In the genomic region with DNA sequence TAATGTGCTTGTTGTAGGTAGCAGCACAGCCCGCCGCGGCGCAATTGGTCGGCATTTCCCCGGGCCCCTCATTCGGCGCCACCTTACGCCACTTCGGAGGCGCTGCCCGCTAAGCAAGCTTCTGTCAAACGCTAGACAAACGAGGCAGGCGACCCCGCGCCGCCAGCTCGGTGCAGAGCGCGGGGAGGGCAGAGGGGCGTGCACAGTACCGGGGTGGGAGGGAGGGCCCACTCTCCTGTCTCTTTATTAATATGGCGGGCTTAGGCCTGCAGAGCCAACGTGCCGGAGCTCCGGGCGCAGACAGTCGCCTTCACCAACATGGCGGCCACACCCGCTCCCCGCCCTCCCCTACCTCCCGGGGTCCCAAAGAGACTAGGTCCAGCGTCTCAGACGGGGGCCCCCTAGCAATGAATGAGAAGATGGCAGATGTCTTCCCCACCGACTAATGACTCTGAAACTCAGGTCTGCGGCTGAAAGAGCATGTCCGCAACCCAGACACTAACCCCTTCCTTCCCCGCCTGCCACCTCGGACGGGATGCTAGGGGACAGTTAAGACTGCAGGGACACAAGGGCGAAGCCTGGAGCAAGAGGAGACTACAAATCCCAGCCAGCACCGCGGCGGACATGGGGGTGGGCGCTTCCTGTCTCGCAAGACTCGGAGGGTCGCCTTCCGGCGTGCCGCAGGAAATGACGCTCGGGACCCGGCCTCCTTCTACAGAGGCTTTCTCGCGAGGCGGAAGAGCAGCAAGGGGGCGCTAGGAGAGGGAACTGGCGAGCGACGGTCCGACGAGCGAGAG, we compare ENCODE assay signal across 8 mouse cellular contexts. TPM values are rescaled to one million over a fixed set of nuclear protein-coding genes. Genes with fewer than 3 reads are reported as not detected.
DNase-seq lines count a peak whose midpoint lies in the region; ATAC-seq and TF ChIP-seq lines count a peak whose summit lies in the region.

A gene (minus strand): TSS at position 223 of the 797 bp plus-strand sequence.
A gene (plus strand): TSS at position 739 of the 797 bp plus-strand sequence.

- peaks cover 24% of the 10 kb centered on the region for H3K36me3 ChIP-seq in C2C12 (ENCODE audit: control insufficient read depth, insufficient read depth)
- H3K36me3 ChIP-seq in erythroblast, embryonic 14.5 days (ENCODE audit: control insufficient read depth): peaks cover 32% of the 10 kb centered on the region
- no peaks in the 10 kb centered on the region for H3K36me3 ChIP-seq in heart, embryonic 11.5 days (ENCODE audit: control insufficient read depth, insufficient read depth, low read length)
- H3K36me3 ChIP-seq in kidney, embryonic 16.5 days (ENCODE audit: insufficient read depth, low read length): 0 out of 2 replicates have a peak, but pooled peaks cover 2% of the 10 kb centered on the region
- peaks cover 5% of the 10 kb centered on the region; the same call in 1 of the 2 replicates for H3K36me3 ChIP-seq in liver, adult 2 months (ENCODE audit: control insufficient read depth, insufficient read depth, low read length)
- H3K36me3 ChIP-seq in myocyte (ENCODE audit: control insufficient read depth, insufficient read depth): peaks cover 21% of the 10 kb centered on the region
- H3K36me3 ChIP-seq in splenic B cell, adult 2 months (ENCODE audit: control insufficient read depth, insufficient read depth, low read length, poor library complexity, severe bottlenecking): no peaks in the 10 kb centered on the region

- H3K27me3 ChIP-seq in C2C12 (ENCODE audit: control insufficient read depth, insufficient read depth, insufficient read length) (no peaks in the 10 kb centered on the region), myocyte (ENCODE audit: control insufficient read depth, insufficient read depth, insufficient read length) (no peaks in the 10 kb centered on the region)
- no peaks in the 10 kb centered on the region for H3K27me3 ChIP-seq in erythroblast, embryonic 14.5 days (ENCODE audit: control insufficient read depth)
- no peaks in the 10 kb centered on the region for H3K27me3 ChIP-seq in heart, embryonic 11.5 days (ENCODE audit: control insufficient read depth, insufficient read depth, low read length)
- H3K27me3 ChIP-seq in kidney, embryonic 16.5 days (ENCODE audit: insufficient read depth, low read length): no peaks in the 10 kb centered on the region
- H3K27me3 ChIP-seq in liver, adult 2 months (ENCODE audit: control insufficient read depth, insufficient read depth, low read length): no peaks in the 10 kb centered on the region
- no peaks in the 10 kb centered on the region for H3K27me3 ChIP-seq in splenic B cell, adult 2 months (ENCODE audit: control insufficient read depth, insufficient read depth, low read length, poor library complexity, severe bottlenecking)

- under 1% methylated on average over 65 of the region's 65 CpGs for WGBS in heart, embryonic 11.5 days (ENCODE audit: insufficient replicate concordance)
- WGBS in kidney, embryonic 16.5 days: under 1% methylated on average over 60 of the region's 65 CpGs
- under 1% methylated on average over 65 of the region's 65 CpGs for WGBS in liver, adult 2 months

- TF ChIP-seq CTCF in C2C12 (IDR thresholded peaks at IDR 0.05; ENCODE audit: control insufficient read depth, insufficient read depth, insufficient read length): peak; percentile 56
- TF ChIP-seq CTCF in brain, embryonic 14.5 days (IDR thresholded peaks at IDR 0.05; ENCODE audit: borderline replicate concordance, extremely low read depth, insufficient read depth, insufficient read length): peak; percentile 53
- TF ChIP-seq CTCF in liver, adult 2 months (IDR thresholded peaks at IDR 0.05; ENCODE audit: low read depth, low read length): peak; percentile 68

- peak within 1 kb of the TSS; percentile 99 for H3K27ac ChIP-seq in heart, embryonic 11.5 days (ENCODE audit: low read depth, low read length)
- peak within 1 kb of the TSS; percentile 98 for H3K27ac ChIP-seq in kidney, embryonic 16.5 days (ENCODE audit: low read length)
- peak within 1 kb of the TSS; percentile 83 for H3K27ac ChIP-seq in liver, adult 2 months (replicated peaks; ENCODE audit: insufficient read depth, low read depth, low read length)

- ATAC-seq in heart, embryonic 11.5 days (replicated peaks; ENCODE audit: insufficient number of reproducible peaks, low FRiP score, low TSS enrichment): peak; percentile 98
- ATAC-seq in kidney, embryonic 16.5 days (ENCODE audit: low FRiP score, low TSS enrichment): peak; percentile 99

- peak; percentile 33; the same call in 1 of the 2 replicates for TF ChIP-seq POLR2A in brain, embryonic 14.5 days (IDR thresholded peaks at IDR 0.05; ENCODE audit: borderline replicate concordance, extremely low read depth, insufficient read depth, insufficient read length, poor library complexity, severe bottlenecking)
- peak; percentile 87 for TF ChIP-seq POLR2A in liver, adult 2 months (IDR thresholded peaks at IDR 0.05; ENCODE audit: extremely low read depth, insufficient read depth, low read length)
- TF ChIP-seq POLR2A in myocyte (IDR thresholded peaks at IDR 0.05; ENCODE audit: insufficient read length, low read depth): peak; percentile 81

- DNase-seq in brain, embryonic 14.5 days (ENCODE audit: low read depth): peak; percentile 100
- DNase-seq in liver, adult 2 months (ENCODE audit: extremely low read depth, low read depth, low spot score): peak; percentile 97
- DNase-seq in splenic B cell, adult 2 months (ENCODE audit: low read depth, low spot score): peak; percentile 99

- peak within 1 kb of the TSS; percentile 83 for H3K4me3 ChIP-seq in C2C12 (ENCODE audit: insufficient read depth, poor library complexity, severe bottlenecking)
- peak within 1 kb of the TSS; percentile 99 for H3K4me3 ChIP-seq in erythroblast, embryonic 14.5 days (replicated peaks)
- H3K4me3 ChIP-seq in heart, embryonic 11.5 days (ENCODE audit: low read depth, low read length): peak within 1 kb of the TSS; percentile 90
- peak within 1 kb of the TSS; percentile 96 for H3K4me3 ChIP-seq in kidney, embryonic 16.5 days (ENCODE audit: low read length)
- peak within 1 kb of the TSS; percentile 87 for H3K4me3 ChIP-seq in liver, adult 2 months (ENCODE audit: insufficient read depth, low read depth, low read length)
- peak within 1 kb of the TSS; percentile 95 for H3K4me3 ChIP-seq in myocyte

- peak within 1 kb of the TSS; percentile 83 for H3K4me2 ChIP-seq in heart, embryonic 11.5 days
- H3K4me2 ChIP-seq in kidney, embryonic 16.5 days (replicated peaks; ENCODE audit: low read depth, low read length): peak within 1 kb of the TSS; percentile 73
- peak within 1 kb of the TSS; percentile 89 for H3K4me2 ChIP-seq in myocyte (ENCODE audit: low read depth)

- peaks cover 47% of the 10 kb centered on the region for H3K4me1 ChIP-seq in erythroblast, embryonic 14.5 days (ENCODE audit: control insufficient read depth)
- H3K4me1 ChIP-seq in heart, embryonic 11.5 days (ENCODE audit: control insufficient read depth, insufficient read depth, low read length): peaks cover 11% of the 10 kb centered on the region
- H3K4me1 ChIP-seq in kidney, embryonic 16.5 days (ENCODE audit: insufficient read depth, low read length): peaks cover 40% of the 10 kb centered on the region
- H3K4me1 ChIP-seq in liver, adult 2 months (ENCODE audit: control insufficient read depth, insufficient read depth, low read length): peaks cover 14% of the 10 kb centered on the region

- H3K79me2 ChIP-seq in C2C12 (ENCODE audit: control insufficient read depth, insufficient read depth): peaks cover 93% of the 10 kb centered on the region
- peaks cover 21% of the 10 kb centered on the region; the same call in 1 of the 2 replicates for H3K79me2 ChIP-seq in liver, adult 2 months (ENCODE audit: control insufficient read depth, insufficient read depth, low read length)
- H3K79me2 ChIP-seq in myocyte (ENCODE audit: control insufficient read depth, insufficient read depth): peaks cover 86% of the 10 kb centered on the region

- H3ac ChIP-seq in C2C12 (ENCODE audit: control insufficient read depth, insufficient read length, low read depth) (peak within 1 kb of the TSS; percentile 93), myocyte (ENCODE audit: control insufficient read depth, insufficient read length) (peak within 1 kb of the TSS; percentile 95)

- peaks cover 76% of the 10 kb centered on the region for H3K79me3 ChIP-seq in C2C12 (ENCODE audit: low read depth)

- H3K9ac ChIP-seq in heart, embryonic 11.5 days (ENCODE audit: low read depth, low read length): peak within 1 kb of the TSS; percentile 98
- H3K9ac ChIP-seq in kidney, embryonic 16.5 days (replicated peaks; ENCODE audit: low read length): peak within 1 kb of the TSS; percentile 95
- peak within 1 kb of the TSS; percentile 93 for H3K9ac ChIP-seq in liver, adult 2 months (ENCODE audit: low read depth, low read length)

- H3K9me3 ChIP-seq in erythroblast, embryonic 14.5 days (ENCODE audit: control insufficient read depth, low read length): no peaks in the 10 kb centered on the region
- no peaks in the 10 kb centered on the region for H3K9me3 ChIP-seq in heart, embryonic 11.5 days (replicated peaks; ENCODE audit: control insufficient read depth, low read length)
- no peaks in the 10 kb centered on the region for H3K9me3 ChIP-seq in kidney, embryonic 16.5 days (ENCODE audit: low read length)

TF ChIP-seq in C2C12, 6 proteins besides CTCF, POLR2A, EP300 and RAD21 (continues in another document):
- TF ChIP-seq FOSL1 (IDR thresholded peaks at IDR 0.05; ENCODE audit: insufficient read depth, low read length, poor library complexity, severe bottlenecking) (no peak), CEBPB (IDR thresholded peaks at IDR 0.05; ENCODE audit: low read depth) (no peak)

TF ChIP-seq in myocyte, 11 proteins besides CTCF, POLR2A, EP300 and RAD21 (continues in another document):
- TF ChIP-seq POLR2AphosphoS2 (IDR thresholded peaks at IDR 0.05; ENCODE audit: insufficient read length, low read depth) (peak; percentile 58), REST (IDR thresholded peaks at IDR 0.05; ENCODE audit: insufficient read depth, insufficient read length) (peak; percentile 15)

RNA-seq across cellular contexts. Expression of the first gene that starts in this region (rescaled TPM):
- polyA plus RNA-seq in C2C12 (2012; fragmentation: generic; extraction: Trizol) (4.8 TPM), myocyte (2012; fragmentation: generic; extraction: Trizol) (5.8 TPM)
- 17.7 and 18.8 TPM in 2 replicates for polyA plus RNA-seq in brain, embryonic 14.5 days (2012; rRNA removed)
- polyA plus RNA-seq in erythroblast, embryonic 14.5 days (2012): 1.1 and 1.3 TPM in 2 replicates
- 14.0 and 18.2 TPM in 2 replicates for polyA plus RNA-seq in heart, embryonic 11.5 days (2014; fragmentation: Nextera tagmentation; extraction: Ambion mirVana)
- 18.4 and 24.9 TPM in 2 replicates for polyA plus RNA-seq in kidney, embryonic 16.5 days (2015; fragmentation: Nextera tagmentation; extraction: Ambion mirVana)
- total RNA-seq in liver, adult 2 months (2014; rRNA removed): 6.6 and 8.7 TPM in 2 replicates
- polyA plus RNA-seq in liver, adult 2 months (2012; rRNA removed): 2.5 and 3.8 TPM in 2 replicates

RNA-seq across cellular contexts. Expression of the second gene that starts in this region (rescaled TPM):
- polyA plus RNA-seq in C2C12 (2012; fragmentation: generic; extraction: Trizol): 5.9 TPM
- polyA plus RNA-seq in brain, embryonic 14.5 days (2012; rRNA removed): 105 and 155 TPM in 2 replicates
- polyA plus RNA-seq in erythroblast, embryonic 14.5 days (2012): 0.19 and 0.37 TPM in 2 replicates
- 19.7 and 22.8 TPM in 2 replicates for polyA plus RNA-seq in heart, embryonic 11.5 days (2014; fragmentation: Nextera tagmentation; extraction: Ambion mirVana)
- polyA plus RNA-seq in kidney, embryonic 16.5 days (2015; fragmentation: Nextera tagmentation; extraction: Ambion mirVana): 17.0 and 20.8 TPM in 2 replicates
- 28.3 and 31.6 TPM in 2 replicates for total RNA-seq in liver, adult 2 months (2014; rRNA removed)
- 6.0 and 7.9 TPM in 2 replicates for polyA plus RNA-seq in liver, adult 2 months (2012; rRNA removed)
- 9.0 TPM for polyA plus RNA-seq in myocyte (2012; fragmentation: generic; extraction: Trizol)

Comparison
In these comparisons a context has a peak if more than half of its experiments do, and no peak if none do; other contexts are left out.
1. Peak in every context shown above with its lines: DNase-seq, ATAC-seq, H3K4me3 ChIP-seq and H3K27ac ChIP-seq.
2. POLR2A ChIP-seq: peak in every context shown above with its lines; median percentile 87 in liver, adult 2 months; 81 in myocyte; 33 in brain, embryonic 14.5 days.